Comparison of ENCODE assay signal across 16 mouse cellular contexts in the genomic region with DNA sequence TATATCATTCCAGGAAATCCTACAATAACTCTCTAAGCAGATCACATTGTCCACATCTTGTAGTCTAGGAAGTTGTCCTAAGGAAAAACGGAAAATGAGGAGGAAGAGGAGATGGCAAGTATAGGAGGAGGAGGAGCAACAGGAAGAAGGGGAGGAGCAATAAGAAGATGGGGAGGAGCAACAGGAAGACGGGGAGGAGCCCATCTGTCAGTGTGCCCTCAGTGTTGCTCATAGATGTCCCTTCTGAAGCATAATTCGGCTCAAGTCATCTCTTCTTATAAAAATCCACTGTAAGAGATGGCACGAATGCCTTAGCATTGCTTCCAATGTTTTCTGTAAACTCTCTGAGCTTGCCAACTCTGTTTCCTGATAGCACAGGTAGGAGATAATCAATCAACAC.
"Had no signal": no experiment of that assay in that cellular context is flagged by ENCODE, and none has a peak within 500 bp of the region (broad histone marks: within the 10 kb centered on the region; RNA-seq: fewer than 3 reads in every experiment).

No protein-coding gene starts in this region.

- H3K36me3 ChIP-seq: liver, embryonic 13.5 days; liver, embryonic 15.5 days; midbrain, embryonic 13.5 days; midbrain, embryonic 15.5 days; neural tube, embryonic 12.5 days; stomach, embryonic 15.5 days had no signal

- ATAC-seq: midbrain, embryonic 13.5 days; midbrain, embryonic 15.5 days had no signal

- H3K9me3 ChIP-seq: liver, embryonic 13.5 days; liver, embryonic 15.5 days; midbrain, embryonic 13.5 days; midbrain, embryonic 15.5 days; neural tube, embryonic 12.5 days; stomach, embryonic 15.5 days had no signal

- H3K4me3 ChIP-seq: liver, embryonic 13.5 days; liver, embryonic 15.5 days; midbrain, embryonic 13.5 days; midbrain, embryonic 15.5 days; neural tube, embryonic 12.5 days; stomach, embryonic 15.5 days had no signal

- H3K27ac ChIP-seq: liver, embryonic 13.5 days; liver, embryonic 15.5 days; macrophage; midbrain, embryonic 13.5 days; midbrain, embryonic 15.5 days; neural tube, embryonic 12.5 days; stomach, embryonic 15.5 days; stomach, postnatal 0 days had no signal

- DNase-seq: liver, embryonic 13.5 days; lung, adult 18-20 months; lung, embryonic 14.5 days; lung, postnatal 14 days; lung, postnatal 36 days; right cerebral cortex, postnatal 14 days; thymus, adult 2 months; thymus, postnatal 25 days; thymus, postnatal 4 days had no signal

- H3K27me3 ChIP-seq: liver, embryonic 13.5 days; liver, embryonic 15.5 days; midbrain, embryonic 13.5 days; midbrain, embryonic 15.5 days; neural tube, embryonic 12.5 days; stomach, embryonic 15.5 days had no signal

- H3K4me1 ChIP-seq: stomach, embryonic 15.5 days had no signal
